Mouse (Mus musculus): ENCODE measurements around the gene Rnf123. TPM values are rescaled to one million over a fixed set of nuclear protein-coding genes. Genes with fewer than 3 reads are reported as not detected.

Gene Rnf123
- 83.2 and 287 TPM in 2 replicates for polyA plus RNA-seq (2012; ENCODE audit: low replicate concordance)

GRCm38 (mm10) chr9:108082988-108083431 lies at the start of gene Rnf123:
Gene Rnf123, minus strand, starts transcription at chr9:108083346.

GRCm38 (mm10) chr9:108094184-108094941 lies 11.2 kb upstream of the Rnf123 start, which contains the start of gene Apeh:
Gene Apeh, minus strand, starts transcription at chr9:108094606.

GRCm38 (mm10) chr9:108080168-108080567 lies 3.0 kb downstream of the Rnf123 start, which contains the start of gene Mst1:
Gene Mst1, plus strand, starts transcription at chr9:108080436.

GRCm38 (mm10) chr9:108052885-108053664 lies 30.1 kb downstream of the Rnf123 start, which contains the start of gene Amigo3:
Gene Amigo3, plus strand, starts transcription at chr9:108053159.

GRCm38 (mm10) chr9:108049016-108049455 lies 34.1 kb downstream of the Rnf123 start, which contains the start of gene Gmppb:
Gene Gmppb, plus strand, starts transcription at chr9:108049242.

GRCm38 (mm10) chr9:108001922-108002770 lies 81.0 kb downstream of the Rnf123 start, which contains the start of gene Ip6k1:
Gene Ip6k1, plus strand, starts transcription at chr9:108002501.

Other genes starting within 250 kb of the Rnf123 start
- 19.8 and 30.5 TPM in 2 replicates for gene Rbm6, start 210.1 kb downstream of the Rnf123 start, polyA plus RNA-seq (2012; ENCODE audit: low replicate concordance)
- 22.0 and 22.8 TPM in 2 replicates for gene Mon1a, start 195.2 kb downstream of the Rnf123 start, polyA plus RNA-seq (2012; ENCODE audit: low replicate concordance)
- gene Mst1r, start 176.5 kb downstream of the Rnf123 start, polyA plus RNA-seq (2012; ENCODE audit: low replicate concordance) = 0.63 and 3.7 TPM in 2 replicates
- gene Actl11, start 154.9 kb downstream of the Rnf123 start, polyA plus RNA-seq (2012; ENCODE audit: low replicate concordance) = not detected in 2 replicates
- gene Camkv, start 147.7 kb downstream of the Rnf123 start, polyA plus RNA-seq (2012; ENCODE audit: low replicate concordance) = 0.03 and 0.10 TPM in 2 replicates
- 0.30 and 1.8 TPM in 2 replicates for gene Traip, start 133.2 kb downstream of the Rnf123 start, polyA plus RNA-seq (2012; ENCODE audit: low replicate concordance)
- gene Uba7, start 107.8 kb downstream of the Rnf123 start, polyA plus RNA-seq (2012; ENCODE audit: low replicate concordance) = 56.6 and 109 TPM in 2 replicates
- gene Gm20661, start 100.3 kb downstream of the Rnf123 start, polyA plus RNA-seq (2012; ENCODE audit: low replicate concordance) = 0.22 TPM in 1 of 2 replicates, not detected in the other
- 11.6 and 13.4 TPM in 2 replicates for gene Inka1, start 97.5 kb downstream of the Rnf123 start, polyA plus RNA-seq (2012; ENCODE audit: low replicate concordance)
- 0.15 TPM in 1 of 2 replicates, not detected in the other for gene Cdhr4, start 90.8 kb downstream of the Rnf123 start, polyA plus RNA-seq (2012; ENCODE audit: low replicate concordance)
- 0.58 TPM in 1 of 2 replicates, not detected in the other for gene Gm20662, start 87.0 kb downstream of the Rnf123 start, polyA plus RNA-seq (2012; ENCODE audit: low replicate concordance)
- 163 and 228 TPM in 2 replicates for gene Ip6k1, start 80.8 kb downstream of the Rnf123 start, polyA plus RNA-seq (2012; ENCODE audit: low replicate concordance)
- gene Gmppb, start 34.1 kb downstream of the Rnf123 start, polyA plus RNA-seq (2012; ENCODE audit: low replicate concordance) = 4.6 and 5.8 TPM in 2 replicates
- 0.22 and 0.61 TPM in 2 replicates for gene Amigo3, start 30.2 kb downstream of the Rnf123 start, polyA plus RNA-seq (2012; ENCODE audit: low replicate concordance)
- gene Mst1, start 2.9 kb downstream of the Rnf123 start, polyA plus RNA-seq (2012; ENCODE audit: low replicate concordance) = 0.10 and 1.0 TPM in 2 replicates
- 50.4 and 78.3 TPM in 2 replicates for gene Apeh, start 11.3 kb upstream of the Rnf123 start, polyA plus RNA-seq (2012; ENCODE audit: low replicate concordance)
- 1.6 and 2.0 TPM in 2 replicates for gene Bsn, start 107.0 kb upstream of the Rnf123 start, polyA plus RNA-seq (2012; ENCODE audit: low replicate concordance)
- gene Dag1, start 180.6 kb upstream of the Rnf123 start, polyA plus RNA-seq (2012; ENCODE audit: low replicate concordance) = 20.6 and 21.7 TPM in 2 replicates
- 0.24 and 0.65 TPM in 2 replicates for gene Nicn1, start 207.1 kb upstream of the Rnf123 start, polyA plus RNA-seq (2012; ENCODE audit: low replicate concordance)
- 0.12 and 0.45 TPM in 2 replicates for gene Amt, start 213.5 kb upstream of the Rnf123 start, polyA plus RNA-seq (2012; ENCODE audit: low replicate concordance)
- gene Rhoa, start 222.8 kb upstream of the Rnf123 start, polyA plus RNA-seq (2012; ENCODE audit: low replicate concordance) = 168 and 183 TPM in 2 replicates
- gene Tcta, start 222.8 kb upstream of the Rnf123 start, polyA plus RNA-seq (2012; ENCODE audit: low replicate concordance) = 3.9 and 6.1 TPM in 2 replicates